Mouse (Mus musculus) midbrain, postnatal 0 days (tissue): ENCODE measurements around the gene Ykt6. TPM values are rescaled to one million over a fixed set of nuclear protein-coding genes. Genes with fewer than 3 reads are reported as not detected.
"Not testable (repeated sequence)": the region's sequence is repeated elsewhere in the genome, so short reads cannot be mapped to it uniquely, and the experiment has no call there.

Experiments
- ATAC-seq: fragments of 200-750 bp; cut with Nextera tagmentation; 2 replicates; pipeline ENCODE4 v1.8.0; 2017; ENCODE audit warnings: moderate number of reproducible peaks, mild to moderate bottlenecking, moderate TSS enrichment, moderate library complexity; ENCODE audit not compliant: low FRiP score
- DNase-seq: peaks from one replicate; pipeline ENCODE4 v3.0.0-alpha.2; 2015; ENCODE audit warnings: low spot score
- H3K27ac ChIP-seq: fragments of 300-500 bp; sonication (generic); 2 replicates; pipeline ENCODE4 v1.5.1; 2014; ENCODE audit warnings: low read depth, mild to moderate bottlenecking, low read length, mixed read lengths
- H3K27me3 ChIP-seq: fragments of 300-500 bp; sonication (generic); 2 replicates; pipeline ENCODE4 v1.6.1; 2014; ENCODE audit warnings: low read length, control low read depth, mixed read lengths; ENCODE audit not compliant: insufficient read depth
- H3K36me3 ChIP-seq: fragments of 300-500 bp; sonication (generic); 2 replicates; pipeline ENCODE4 v1.6.1; 2014; ENCODE audit warnings: low read length, control low read depth, mixed read lengths; ENCODE audit not compliant: insufficient read depth
- H3K4me1 ChIP-seq: fragments of 300-500 bp; sonication (generic); 2 replicates; pipeline ENCODE4 v1.6.1; 2014; ENCODE audit warnings: mild to moderate bottlenecking, control low read depth, antibody characterized with exemption, low read length, mixed read lengths; ENCODE audit not compliant: insufficient read depth
- H3K4me2 ChIP-seq: fragments of 300-500 bp; sonication (generic); 2 replicates; pipeline ENCODE4 v1.6.1; 2014; ENCODE audit warnings: low read depth, mild to moderate bottlenecking, low read length, mixed read lengths; ENCODE audit not compliant: poor library complexity, severe bottlenecking
- H3K4me3 ChIP-seq: fragments of 300-500 bp; sonication (generic); 2 replicates; pipeline ENCODE4 v1.5.1; 2014; ENCODE audit warnings: low read depth, mild to moderate bottlenecking, low read length, moderate library complexity
- H3K9ac ChIP-seq: fragments of 300-500 bp; sonication (generic); replicated peaks from 2 replicates; pipeline ENCODE4 v1.6.1; 2014; ENCODE audit warnings: mild to moderate bottlenecking, low read length, moderate library complexity, mixed read lengths; ENCODE audit not compliant: poor library complexity, severe bottlenecking
- H3K9me3 ChIP-seq: fragments of 300-500 bp; sonication (generic); 2 replicates; pipeline ENCODE4 v1.6.1; 2016; ENCODE audit warnings: low read length, control low read depth
- CTCF ChIP-seq: IDR thresholded peaks from 2 replicates; pipeline ENCODE4 v1.5.1; 2016; ENCODE audit warnings: antibody characterized with exemption, mild to moderate bottlenecking
- WGBS: fragments of 180-500 bp; shearing (Covaris S2); extraction: QIAGEN DNeasy Blood & Tissue Kit; methylation state at CpG from one replicate; pipeline ENCODE4 v1.1.7; 2014; 5-methylcytosine and 5-hydroxymethylcytosine counted together
- polyA plus RNA-seq: library from polyadenylated mRNA; unstranded; fragments of >200 nt; fragmentation: Nextera tagmentation; extraction: Ambion mirVana; gene quantifications from 2 replicates; pipeline ENCODE4 v1.2.1, GENCODE M21; 2015
- total RNA-seq: library from RNA; depleted of rRNA; stranded (reverse); fragments of >200 nt; gene quantifications from 2 replicates; pipeline ENCODE4 v1.2.3, GENCODE M21; 2014

Ykt6 gene
- total and polyA plus RNA-seq, 2 experiments from 2014 or later = 87.0 to 151 TPM

DNA sequence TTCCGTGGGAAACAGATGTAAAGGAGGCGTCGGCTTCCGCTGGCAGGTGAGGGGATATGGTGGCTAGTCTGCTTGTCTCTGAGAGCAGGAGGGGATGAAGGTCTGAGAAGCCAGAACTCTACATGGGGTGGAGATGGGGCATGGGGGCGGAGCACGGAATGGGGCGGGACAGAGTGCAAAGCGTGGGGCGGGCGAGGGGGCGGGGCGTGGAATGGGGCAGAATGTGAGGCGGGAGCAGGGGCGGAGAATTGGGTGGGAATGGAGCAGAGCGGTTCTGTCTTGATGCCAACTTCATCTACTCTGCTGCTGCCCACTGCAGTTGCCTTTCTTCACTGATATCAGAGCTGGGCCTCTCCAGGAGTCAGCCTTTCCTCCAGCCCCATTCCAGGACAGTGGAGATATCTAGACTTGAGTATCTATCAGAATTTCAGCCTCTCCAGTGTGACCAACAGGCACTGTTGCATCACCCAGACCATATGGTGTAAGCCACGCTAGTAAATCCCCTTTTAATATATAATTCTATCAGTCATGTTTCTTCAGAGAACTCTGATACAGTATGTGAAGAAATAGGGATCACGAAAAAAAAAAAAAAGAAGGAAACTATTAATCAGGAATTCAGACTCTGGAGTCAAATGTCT is 35.1 kb upstream of the Ykt6 start:
- WGBS = 34% methylated on average over 15 of the region's 17 CpGs
- DNase-seq = no peak

DNA sequence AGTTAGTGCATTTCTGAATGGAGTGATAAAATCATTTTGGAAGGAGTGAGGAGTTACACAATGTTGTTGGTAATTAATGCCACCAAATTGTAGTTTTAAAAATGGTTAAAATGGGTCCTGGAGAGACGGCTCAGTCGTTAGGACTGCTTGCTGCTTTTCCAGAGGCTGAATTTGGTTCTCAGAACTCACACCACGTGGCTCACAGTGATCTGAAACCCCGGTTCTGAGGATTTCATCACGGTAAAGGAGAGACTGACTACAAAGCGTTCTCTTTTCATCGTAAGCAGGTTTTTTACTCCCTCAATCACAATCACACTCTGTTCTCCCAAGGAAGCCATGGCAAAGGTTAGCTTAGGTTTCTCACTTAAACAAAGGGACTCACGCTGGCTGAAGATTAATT is 30.8 kb upstream of the Ykt6 start:
- no peak for ATAC-seq
- 53% methylated on average over 8 of the region's 8 CpGs for WGBS

More for the DNA sequence above, 35.1 kb upstream of the Ykt6 start:
- Histone ChIP-seq H3K9me3 (no peaks in the 10 kb centered on the region), H3K4me3 (no peak overlapping the region), H3K4me2 (no peak overlapping the region), H3K9ac (no peak overlapping the region), H3K27me3 (no peaks in the 10 kb centered on the region), H3K4me1 (no peaks in the 10 kb centered on the region), H3K27ac (no peak overlapping the region), H3K36me3 (no peaks in the 10 kb centered on the region)
- no peak for TF ChIP-seq CTCF
- ATAC-seq = no peak

DNA sequence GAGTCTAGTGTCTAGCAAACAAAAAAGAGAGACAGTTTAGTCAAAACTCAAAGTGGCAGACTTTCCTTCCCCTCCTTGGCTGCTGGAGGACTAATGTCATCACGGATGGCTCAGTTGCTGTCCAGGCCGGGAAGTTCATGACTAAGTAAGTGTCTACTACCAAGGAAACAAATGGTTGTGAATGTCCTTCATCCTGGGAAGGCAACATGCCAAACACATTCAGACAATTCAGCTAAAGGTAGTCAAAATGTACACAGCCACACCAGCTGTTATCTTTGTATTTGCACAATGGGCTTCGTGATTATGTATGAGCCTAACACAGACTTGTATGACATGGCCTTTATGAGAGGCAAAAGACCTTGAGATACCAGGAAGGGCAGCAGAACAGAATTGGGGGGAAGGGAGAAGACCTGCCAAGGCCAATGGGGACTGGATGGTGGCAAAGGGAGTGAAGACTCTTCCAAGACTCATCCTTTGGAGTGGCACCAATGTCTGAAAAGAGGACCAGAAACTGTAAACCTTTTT is 28.7 kb upstream of the Ykt6 start:
- H3K27ac ChIP-seq = no peak overlapping the region
- H3K4me1 ChIP-seq = no peaks in the 10 kb centered on the region
- 79% methylated on average over 3 of the region's 3 CpGs for WGBS
- no peaks in the 10 kb centered on the region for H3K9me3 ChIP-seq
- ATAC-seq (no peak), DNase-seq (no peak)
- no peak overlapping the region for H3K4me3 ChIP-seq
- H3K4me2 ChIP-seq = no peak overlapping the region
- no peak overlapping the region for H3K9ac ChIP-seq
- H3K36me3 ChIP-seq = no peaks in the 10 kb centered on the region
- no peaks in the 10 kb centered on the region for H3K27me3 ChIP-seq
- no peak for TF ChIP-seq CTCF

More for the DNA sequence above, 30.8 kb upstream of the Ykt6 start:
- no peaks in the 10 kb centered on the region for H3K36me3 ChIP-seq
- no peaks in the 10 kb centered on the region for H3K27me3 ChIP-seq
- no peak for DNase-seq
- no peak overlapping the region for H3K9ac ChIP-seq
- no peaks in the 10 kb centered on the region for H3K4me1 ChIP-seq
- no peak overlapping the region for H3K4me2 ChIP-seq
- TF ChIP-seq CTCF = no peak
- H3K27ac ChIP-seq = no peak overlapping the region
- no peak overlapping the region for H3K4me3 ChIP-seq
- H3K9me3 ChIP-seq = no peaks in the 10 kb centered on the region

GRCm38 (mm10) chr11:5930578-5930977 is 24.9 kb upstream of the Ykt6 start:
- no peaks in the 10 kb centered on the region for H3K9me3 ChIP-seq
- H3K4me3 ChIP-seq = no peak overlapping the region
- H3K9ac ChIP-seq = no peak overlapping the region
- DNase-seq (no peak), ATAC-seq (no peak)
- H3K27ac ChIP-seq = no peak overlapping the region
- 67% methylated on average over 1 of the region's 1 CpGs for WGBS
- H3K4me2 ChIP-seq = no peak overlapping the region
- no peak for TF ChIP-seq CTCF
- H3K27me3 ChIP-seq = no peaks in the 10 kb centered on the region
- H3K36me3 ChIP-seq = no peaks in the 10 kb centered on the region
- no peaks in the 10 kb centered on the region for H3K4me1 ChIP-seq

DNA sequence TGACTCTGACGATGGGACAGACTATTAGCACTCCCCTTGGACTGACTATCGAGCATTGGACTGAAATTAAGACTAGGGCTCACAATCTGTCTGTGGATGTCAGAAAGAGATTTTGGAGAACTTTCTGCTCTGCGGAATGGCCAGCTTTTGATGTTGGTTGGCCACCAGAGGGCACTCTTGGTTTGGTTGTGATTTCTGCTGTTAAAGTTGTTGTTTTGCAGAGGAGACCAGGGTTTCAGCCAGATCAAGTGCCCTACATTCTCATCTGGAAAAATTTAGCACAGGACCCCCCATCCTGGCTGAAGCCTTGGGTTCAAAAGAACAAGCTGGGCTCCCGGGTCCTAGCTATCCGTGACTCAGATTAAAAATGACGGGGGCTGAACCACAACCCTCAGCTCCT is 23.5 kb upstream of the Ykt6 start:
- not testable (repeated sequence) for ATAC-seq, H3K27ac ChIP-seq, DNase-seq, H3K4me3 ChIP-seq, H3K9ac ChIP-seq, H3K9me3 ChIP-seq, H3K4me1 ChIP-seq, H3K4me2 ChIP-seq, H3K27me3 ChIP-seq, H3K36me3 ChIP-seq
- 84% methylated on average over 6 of the region's 6 CpGs for WGBS

GRCm38 (mm10) chr11:5934531-5934930 is 21.0 kb upstream of the Ykt6 start:
- 95% methylated on average over 11 of the region's 11 CpGs for WGBS
- not testable (repeated sequence) for H3K9me3 ChIP-seq, H3K4me1 ChIP-seq, H3K4me3 ChIP-seq, DNase-seq, H3K4me2 ChIP-seq, H3K36me3 ChIP-seq, H3K27me3 ChIP-seq, H3K27ac ChIP-seq, ATAC-seq, H3K9ac ChIP-seq
